Mouse (Mus musculus): ENCODE data around the gene Col6a6.
A peak's percentile ranks its signal among the peaks of the same experiment; 100 is the strongest.

Col6a6 gene

DNA sequence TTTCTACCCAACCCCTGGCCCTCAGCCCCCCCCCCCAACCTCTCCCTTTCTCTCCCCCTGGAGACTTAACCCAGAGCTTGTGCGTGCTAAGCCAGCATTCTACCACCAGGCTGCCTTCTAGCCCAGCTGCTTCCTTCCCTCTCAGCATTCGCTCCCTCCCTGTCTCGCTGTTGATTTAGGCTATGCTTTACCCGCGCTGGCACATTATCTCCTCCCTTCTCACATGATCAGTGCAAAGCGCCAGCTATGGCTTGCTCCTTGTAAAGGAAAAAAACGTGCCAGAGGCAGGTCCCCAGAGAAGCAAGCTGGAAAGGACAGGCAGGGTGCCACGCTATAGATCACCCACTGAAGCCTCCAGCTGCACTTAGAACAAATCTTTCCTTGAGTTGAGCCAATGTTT, 90.5 kb downstream of the Col6a6 start:
- DNase-seq (ENCODE audit: extremely low spot score) = no peak

DNA sequence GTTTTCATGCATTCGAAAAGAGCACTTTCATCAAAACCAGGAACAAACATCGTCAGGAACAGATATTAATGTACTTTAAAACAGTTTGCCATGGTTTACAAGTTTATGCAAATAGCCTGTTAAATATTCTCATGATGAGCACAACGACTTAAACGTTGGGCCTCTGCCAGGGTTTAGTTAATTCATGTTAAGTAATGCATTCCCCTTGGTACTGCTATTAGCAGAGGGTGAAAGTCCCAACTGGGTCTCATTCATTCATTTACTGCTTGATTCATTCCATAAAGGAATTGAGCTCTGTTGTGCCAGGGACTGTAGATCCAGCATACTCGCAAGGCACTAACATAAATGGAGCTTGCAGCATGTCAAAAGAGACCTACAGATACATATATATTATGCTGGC, 92.8 kb downstream of the Col6a6 start:
- no peak for DNase-seq (ENCODE audit: extremely low spot score)

DNA sequence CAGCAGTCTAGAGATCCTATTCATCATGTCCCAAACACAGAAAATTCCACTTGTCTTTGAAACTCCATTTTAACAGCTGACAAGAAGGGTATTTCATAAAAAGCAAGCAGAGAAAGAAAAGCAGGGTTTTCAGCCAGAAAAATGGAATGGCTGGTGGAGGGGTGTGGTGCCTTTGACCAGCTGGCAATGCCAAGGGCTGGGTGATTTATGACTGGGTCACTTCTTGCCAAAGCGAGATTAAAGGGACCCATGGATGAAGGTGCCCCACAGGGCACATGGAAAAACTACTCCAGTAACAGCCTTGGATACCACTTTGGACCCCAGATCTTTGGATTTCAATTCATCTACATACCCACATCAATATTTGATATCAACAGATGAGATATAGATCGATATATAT, 93.3 kb downstream of the Col6a6 start:
- DNase-seq (ENCODE audit: extremely low spot score) = no peak

DNA sequence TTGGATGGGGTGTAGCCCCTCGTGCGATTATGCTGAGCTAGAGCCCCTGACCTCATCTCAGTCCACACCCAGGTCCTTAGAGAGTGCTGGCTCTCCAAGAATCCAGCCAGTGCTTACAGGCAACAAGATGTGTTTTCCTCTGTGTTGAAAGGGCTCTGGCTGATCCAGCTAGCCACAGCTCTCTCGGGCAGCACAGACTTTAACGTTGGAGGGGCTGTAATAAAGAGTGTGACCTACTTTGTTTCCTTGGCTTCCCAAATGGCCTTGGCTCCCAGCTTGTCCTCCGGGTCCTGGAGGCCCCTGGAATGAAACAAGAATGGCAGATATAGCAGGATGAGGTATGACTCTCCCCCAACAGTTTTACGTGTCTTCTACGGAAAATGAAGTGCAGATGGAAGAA, 96.0 kb downstream of the Col6a6 start:
- no peak for DNase-seq (ENCODE audit: extremely low spot score)

DNA sequence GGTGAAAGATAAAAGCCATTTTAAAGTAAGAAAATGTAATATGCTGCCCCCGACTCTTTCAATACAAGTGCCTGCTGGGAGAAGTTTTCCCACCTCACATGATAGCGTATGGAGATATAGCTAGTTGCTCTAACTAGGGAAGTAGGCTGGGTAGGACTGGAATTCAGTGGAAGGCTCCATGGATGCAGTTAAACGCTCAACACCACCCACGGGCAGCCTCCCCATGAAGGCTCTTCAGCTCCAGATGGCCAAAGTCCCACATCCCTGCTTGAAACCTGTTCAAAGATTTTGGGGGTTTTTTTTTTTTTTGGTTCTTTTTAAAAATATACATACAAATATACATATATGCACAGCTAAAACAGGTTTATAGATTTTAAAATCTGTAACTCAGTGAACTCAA, 107.5 kb downstream of the Col6a6 start:
- no peak for DNase-seq (ENCODE audit: extremely low spot score)

DNA sequence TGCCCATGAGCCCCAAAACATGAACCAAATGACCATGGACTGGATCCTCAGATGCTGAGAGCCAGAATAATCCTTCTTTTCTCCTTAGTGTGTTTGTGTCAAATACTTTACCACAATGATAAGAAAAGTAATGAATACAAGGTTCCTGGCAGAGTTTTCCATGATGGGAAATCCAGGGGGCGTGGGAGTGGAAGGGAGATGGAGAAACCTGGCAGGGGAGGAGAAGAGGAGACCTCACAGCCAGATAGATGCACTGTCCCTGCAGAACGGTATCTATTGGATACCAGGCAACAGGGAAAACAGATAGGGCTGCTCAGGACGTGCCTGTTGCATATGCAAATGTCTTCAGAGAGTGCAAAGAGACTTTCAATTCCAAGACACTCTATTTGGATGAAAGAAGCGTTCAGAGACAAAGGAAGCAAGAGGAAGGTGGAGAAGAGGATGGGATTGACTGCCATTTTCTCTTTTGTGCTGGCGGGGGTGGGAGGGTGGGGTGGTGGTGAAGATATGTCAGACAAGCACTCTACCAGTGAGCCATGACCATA, 108.0 kb downstream of the Col6a6 start:
- no peak for DNase-seq (ENCODE audit: extremely low spot score)

DNA sequence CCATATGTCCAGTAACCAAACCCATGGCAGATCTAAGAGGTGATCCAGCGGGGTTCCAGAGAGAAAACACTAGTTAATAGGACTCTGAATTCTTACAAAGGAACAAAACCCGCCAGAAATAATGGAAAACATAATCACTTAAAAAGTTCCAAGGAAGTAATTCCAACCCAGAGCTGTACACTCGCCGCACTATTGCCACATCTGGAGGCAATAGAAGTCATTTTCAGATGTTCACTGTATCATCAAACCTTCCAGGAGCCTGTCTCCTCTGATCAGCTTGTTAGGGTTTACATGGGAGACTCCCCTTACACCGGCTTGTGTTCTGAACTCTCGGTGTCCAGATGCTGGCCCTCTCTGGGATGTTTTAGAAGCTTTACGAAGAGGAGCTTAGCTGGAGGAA, 108.6 kb downstream of the Col6a6 start:
- DNase-seq (ENCODE audit: extremely low spot score) = no peak

DNA sequence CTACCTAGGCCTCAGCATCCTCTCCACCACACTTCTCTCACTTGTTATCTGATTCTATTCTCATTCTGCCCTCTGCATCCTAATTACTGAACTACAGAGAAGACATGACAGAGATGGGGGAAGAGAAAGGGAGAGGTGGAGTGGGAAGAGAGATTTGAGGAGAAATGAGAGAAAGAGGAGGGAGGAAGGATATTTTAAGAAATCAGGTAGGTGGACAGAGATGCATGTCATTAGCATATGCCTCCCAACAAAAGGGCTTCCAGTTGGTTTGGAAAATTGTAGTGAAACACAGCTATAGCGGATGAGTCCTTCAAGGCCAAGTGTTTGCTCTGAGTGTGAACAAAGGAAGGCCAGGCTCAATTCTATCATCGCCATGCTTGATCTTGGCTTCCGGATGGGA, 115.9 kb downstream of the Col6a6 start:
- no peak for DNase-seq (ENCODE audit: extremely low spot score)

DNA sequence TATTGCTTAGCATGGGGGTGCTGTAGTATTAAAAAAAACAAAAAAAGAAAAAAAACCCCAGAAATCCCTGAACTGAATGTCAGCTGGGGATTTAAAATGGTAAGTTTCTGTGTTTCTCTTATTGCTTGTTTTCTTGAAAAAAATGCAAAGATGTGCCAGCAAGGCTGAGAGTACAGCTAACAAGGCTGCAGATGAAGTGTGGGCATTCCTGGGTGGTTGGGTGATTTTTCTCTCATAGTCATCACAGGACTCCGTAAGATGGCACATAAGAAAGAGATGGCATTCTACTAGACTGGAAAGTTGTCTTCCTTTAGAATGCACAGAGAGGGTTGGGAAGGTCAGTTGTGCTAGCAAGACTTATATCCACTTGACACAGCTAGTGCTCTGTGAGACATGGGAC, 122.9 kb downstream of the Col6a6 start:
- DNase-seq (ENCODE audit: extremely low spot score) = no peak

DNA sequence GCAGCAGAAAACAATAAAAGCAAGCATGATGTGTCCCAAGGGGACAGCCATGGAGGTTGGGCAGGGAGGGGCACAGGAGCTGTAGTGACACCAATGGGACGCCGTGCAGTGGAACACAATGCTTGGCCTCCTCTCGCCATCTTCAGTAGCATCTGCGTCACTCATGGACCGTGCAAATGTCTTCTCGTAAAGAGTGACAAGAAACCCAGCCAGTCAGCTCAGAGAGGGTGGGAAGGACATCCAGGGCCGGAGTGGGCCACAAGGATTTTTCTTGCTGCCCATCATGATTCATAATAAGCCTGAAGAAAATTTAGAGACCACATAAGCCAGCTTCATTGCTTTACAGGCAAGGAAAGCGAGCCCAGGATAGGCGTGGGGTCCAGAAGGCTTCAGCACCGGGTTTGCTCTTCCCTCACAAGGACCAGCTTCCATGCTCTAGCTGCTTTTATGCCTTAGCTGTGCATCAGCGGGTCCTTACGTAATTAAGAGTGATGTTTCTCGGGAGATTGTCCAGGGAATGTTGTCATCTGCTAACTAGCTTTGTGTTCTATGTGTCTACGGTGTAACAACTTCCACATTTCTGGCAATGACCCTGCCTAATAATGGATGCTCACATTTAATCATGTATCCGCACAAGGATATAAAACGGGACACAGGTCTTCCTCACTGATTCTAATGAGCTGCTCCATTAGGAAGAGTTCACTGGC, 123.6 kb downstream of the Col6a6 start:
- DNase-seq (ENCODE audit: extremely low spot score) = no peak

DNA sequence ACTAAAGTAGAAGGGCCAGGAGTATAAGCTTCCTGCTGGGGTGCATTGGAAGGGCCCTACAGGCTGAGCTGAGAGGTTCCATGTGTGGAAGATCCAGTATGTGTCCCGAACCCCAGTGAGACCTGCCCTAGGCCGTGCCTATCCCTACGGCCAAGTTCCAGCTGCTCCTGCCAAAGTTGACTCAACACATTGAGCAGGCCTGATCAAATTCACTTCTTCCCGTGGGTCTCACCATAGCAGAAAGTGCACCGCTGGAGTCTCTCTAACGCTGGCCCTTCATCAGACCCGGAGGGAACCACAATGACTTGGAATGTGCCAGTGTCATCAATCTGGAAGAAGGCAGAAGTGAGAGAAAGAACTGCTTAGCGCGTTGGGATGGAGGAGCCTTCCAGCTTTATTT, 126.0 kb downstream of the Col6a6 start:
- DNase-seq (ENCODE audit: extremely low spot score) = no peak

DNA sequence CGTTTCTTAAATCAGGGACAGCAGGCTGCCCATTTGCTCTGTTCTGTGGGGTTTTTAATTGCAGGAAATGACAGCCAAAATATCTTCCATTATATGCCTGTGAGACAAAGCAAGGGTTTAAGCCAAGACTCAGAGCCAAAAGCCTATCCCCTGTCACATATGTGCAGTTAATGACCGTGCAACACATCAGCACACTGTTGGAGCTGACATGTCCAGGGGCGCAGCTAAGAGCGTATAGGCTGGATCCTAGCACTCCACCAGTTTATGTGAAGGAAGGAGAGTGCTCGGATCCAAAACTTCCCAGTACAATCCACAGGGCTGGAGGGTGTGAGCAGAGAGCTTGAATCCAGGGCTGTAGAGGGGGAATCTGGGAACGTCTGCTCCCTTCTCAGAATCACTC, 127.3 kb downstream of the Col6a6 start:
- DNase-seq (ENCODE audit: extremely low spot score) = no peak

DNA sequence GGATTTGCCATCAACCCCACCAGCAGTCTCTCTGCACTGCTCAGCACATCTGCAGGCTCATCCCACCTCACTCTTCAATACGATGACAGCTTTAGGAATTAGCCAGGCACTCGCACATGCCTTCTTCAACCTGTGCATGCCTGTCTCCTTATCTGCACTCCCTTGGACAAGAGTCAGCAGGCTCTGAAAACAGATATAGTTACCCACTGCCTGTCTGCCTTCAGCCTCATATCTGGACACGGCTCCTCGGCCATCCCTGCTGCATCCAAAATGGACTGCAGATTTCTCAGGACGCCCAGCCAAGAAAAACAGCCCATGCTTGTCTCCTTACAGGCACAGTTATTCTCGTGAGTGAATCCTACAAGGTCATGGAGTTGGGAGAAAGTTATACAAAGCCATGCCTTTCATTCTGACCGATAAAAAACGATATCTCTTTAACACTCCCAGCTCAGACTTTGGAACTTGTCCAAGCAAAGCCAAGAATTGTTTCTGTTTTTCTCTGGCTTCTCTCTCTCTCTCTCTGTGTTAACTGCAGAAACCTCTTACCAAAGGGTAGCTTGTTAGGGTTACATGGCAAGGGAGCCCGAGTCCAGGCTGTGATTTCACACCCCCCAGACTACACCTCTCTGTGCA, 130.1 kb downstream of the Col6a6 start:
- no peak for DNase-seq (ENCODE audit: extremely low spot score)

DNA sequence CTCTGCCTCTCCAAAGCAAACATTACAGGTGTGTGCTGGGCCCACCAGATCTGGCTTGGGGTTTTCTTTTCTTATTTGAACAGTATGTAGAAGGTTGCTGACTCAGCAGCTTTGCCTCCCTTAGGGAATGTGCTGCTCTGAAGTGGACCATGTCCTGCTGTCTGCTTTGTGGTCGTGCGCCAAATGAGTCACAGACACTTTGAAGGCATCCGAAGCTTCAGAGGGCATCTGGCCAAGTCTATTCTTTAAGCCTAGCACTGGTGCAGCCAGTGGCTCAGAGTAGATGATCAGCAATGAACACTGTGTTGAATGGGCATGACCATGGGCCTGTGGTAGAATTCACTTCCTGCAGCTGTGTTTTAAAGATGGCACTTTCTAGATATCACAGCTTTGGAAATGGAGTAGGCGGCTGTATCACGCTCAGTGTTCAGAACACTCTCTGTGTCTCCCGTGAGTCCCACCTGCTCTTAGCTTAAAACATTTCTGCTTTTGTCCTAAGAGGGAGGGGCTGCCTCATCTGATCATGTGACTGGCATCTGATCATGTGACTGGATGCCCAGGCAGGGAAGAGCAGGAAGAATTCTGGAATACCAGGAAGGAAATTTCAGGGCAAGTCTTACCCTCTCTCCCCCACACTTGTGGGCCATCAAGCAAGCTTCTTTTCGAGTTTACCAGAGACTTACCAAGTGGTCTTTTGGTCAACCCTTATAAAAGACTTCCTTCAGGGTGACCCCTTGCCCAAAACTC, 131.0 kb downstream of the Col6a6 start:
- DNase-seq (ENCODE audit: extremely low spot score) = no peak

DNA sequence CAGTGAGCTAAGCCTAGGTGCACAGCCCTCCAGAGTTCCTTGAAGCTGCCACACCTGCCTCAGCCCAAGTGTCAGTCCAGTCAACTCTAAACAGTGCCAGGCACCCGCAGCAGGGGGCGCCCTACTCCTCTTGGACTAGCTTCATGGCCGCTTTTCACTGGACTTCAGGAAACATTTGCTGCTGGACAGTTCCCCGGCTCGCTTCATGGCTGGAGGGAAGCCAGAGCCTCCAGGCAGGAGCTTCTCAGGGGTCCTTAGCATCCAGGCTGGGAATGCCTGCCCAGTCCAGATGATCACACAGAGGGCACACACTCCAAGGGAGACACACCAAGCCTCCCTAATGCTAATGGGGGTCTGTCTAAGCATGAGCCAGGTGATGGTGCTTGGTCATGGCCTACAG, 134.1 kb downstream of the Col6a6 start:
- DNase-seq (ENCODE audit: extremely low spot score) = peak; percentile 83

DNA sequence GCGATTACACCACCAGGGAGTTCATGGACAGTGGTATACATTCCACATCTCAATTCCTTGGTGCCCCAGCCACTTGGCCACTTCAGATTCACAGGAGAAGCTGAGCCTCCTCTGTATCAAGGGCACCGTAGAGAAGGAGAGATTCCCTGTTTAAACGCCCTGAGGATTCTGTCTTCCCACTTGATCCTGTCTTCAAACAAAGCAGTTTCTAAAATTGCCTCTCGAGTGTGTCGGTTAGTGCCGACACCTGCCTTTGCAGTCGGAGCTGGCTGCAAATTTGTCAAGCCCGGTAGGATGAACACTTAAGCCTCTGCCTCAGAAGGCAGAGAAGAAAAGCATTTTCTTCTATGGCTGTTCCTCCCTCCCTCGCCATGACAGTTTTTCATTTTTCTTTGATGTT, 134.9 kb downstream of the Col6a6 start:
- DNase-seq (ENCODE audit: extremely low spot score) = no peak

DNA sequence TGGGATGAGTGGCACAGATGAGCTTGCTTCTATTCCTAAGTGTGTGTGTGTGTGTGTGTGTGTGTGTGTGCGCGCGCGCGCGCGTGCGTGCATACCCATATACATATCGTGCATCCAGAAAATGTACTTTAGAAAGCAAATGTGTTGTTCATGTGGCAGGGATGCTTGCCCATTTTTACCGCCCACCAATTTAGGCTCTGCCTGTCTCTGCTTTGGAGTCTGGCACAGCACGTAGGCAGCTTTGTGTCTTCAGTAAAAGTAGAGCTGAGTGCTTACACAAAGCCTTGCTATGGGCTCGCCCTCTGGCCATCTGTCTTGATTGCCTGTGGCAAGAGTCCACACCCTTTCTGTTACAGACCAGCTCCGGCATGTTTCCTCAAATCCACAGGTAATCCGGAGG, 135.5 kb downstream of the Col6a6 start:
- DNase-seq (ENCODE audit: extremely low spot score) = no peak

DNA sequence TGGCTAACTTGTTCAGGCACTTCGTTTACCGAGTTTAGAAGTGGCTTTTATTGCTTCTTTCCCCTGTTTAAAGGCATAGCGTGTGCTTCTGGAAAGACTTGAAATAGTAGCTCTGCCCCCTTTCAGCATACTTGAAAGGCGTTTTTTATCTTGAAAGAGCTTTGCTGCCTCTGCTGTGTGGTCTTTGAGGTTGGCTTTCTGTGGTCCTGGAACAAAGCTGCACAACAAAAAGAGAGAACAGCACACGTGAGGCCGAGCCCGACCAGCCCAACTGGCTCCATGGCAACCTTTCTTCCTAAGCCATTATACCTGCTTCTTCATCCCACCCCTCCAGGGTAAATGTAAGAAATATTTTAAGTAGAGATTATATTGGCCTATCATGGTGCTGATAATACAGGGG, 138.5 kb downstream of the Col6a6 start:
- no peak for DNase-seq (ENCODE audit: extremely low spot score)

DNA sequence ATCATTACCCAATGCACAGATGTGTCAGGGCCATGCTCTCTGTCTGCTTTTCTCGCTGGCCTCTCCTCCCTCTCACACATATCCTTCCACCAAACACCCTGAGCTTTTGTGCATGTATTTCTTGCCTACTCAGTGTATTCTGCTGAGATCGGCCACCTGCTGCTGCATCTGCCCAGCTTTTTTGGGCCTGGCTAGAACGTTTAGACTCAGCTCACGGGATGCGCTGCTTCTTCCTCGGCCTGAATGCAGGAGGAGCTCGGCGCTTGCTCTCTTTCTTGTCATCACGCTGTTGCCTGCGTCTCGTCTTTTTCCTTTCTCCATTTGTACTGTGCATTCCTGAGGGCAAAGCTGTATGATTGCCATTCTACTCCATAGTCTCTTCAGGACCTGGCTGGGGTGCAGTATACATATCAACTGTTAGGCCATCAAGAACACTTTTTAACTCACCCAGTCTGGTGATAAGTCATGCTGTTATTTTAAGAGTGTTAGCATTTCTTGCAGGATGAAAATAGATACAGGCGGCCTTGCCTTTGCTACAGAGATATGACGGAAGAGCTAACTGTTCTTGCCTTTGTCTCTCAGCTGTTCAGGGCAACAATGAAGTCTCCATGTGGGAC, 143.3 kb downstream of the Col6a6 start:
- DNase-seq (ENCODE audit: extremely low spot score) = no peak

DNA sequence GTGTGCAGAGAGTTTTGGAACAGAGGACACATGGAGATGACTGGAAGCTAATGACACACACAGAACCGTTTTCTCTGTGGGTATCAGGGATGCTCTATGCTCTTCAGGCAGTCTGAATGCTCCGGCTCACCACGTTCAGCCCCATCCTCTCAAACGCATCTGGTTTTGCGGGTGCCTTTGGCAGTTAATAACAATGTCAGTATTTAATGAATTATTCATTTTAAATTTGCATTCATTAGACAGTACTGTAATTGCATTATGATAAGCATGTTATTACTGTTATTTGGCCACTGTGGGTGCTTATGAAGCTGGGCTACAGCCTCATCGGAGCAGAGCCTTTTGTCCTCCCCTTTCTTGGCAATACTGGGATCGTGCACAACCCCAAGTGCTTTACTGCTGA, 146.6 kb downstream of the Col6a6 start:
- DNase-seq (ENCODE audit: extremely low spot score) = no peak

DNA sequence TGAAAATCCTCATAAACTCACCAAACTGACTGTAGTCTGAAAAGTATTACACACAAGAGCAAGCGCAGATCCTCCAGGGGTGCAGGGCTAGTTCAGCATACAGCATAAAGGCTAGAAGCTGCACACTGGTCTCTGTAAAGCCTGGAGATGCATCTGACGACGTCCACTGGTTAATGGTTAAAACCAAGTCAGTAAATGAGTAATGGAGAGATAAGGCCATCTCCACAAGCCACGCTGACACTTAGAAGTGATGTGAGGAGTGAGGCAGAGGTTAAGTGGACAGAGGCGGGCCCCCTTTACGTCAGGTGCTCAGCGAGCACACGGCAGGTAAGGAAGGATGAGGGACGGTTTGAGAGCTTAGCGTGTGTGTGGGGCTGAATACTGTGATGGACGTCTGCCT, 152.0 kb downstream of the Col6a6 start:
- DNase-seq (ENCODE audit: extremely low spot score) = no peak

DNA sequence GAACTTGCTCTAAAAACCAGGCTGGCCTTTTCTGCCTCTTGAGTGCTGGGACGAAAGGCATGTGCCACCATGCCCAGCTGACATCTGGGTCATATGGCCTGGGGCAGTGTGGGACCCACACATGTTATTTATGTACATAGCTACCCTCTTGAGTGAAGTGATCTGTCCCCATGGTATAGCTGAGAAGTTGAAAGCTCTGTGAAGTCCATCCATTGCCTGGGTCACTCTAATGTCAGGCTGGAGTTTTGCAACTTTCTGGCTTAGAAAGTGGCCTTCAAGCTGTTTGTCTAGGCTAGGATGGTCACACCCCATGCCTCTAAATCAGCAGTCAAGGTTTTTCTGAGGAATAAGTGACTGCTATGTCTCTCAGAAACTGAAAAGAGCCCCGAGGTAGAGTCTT, 155.9 kb downstream of the Col6a6 start:
- no peak for DNase-seq (ENCODE audit: extremely low spot score)

DNA sequence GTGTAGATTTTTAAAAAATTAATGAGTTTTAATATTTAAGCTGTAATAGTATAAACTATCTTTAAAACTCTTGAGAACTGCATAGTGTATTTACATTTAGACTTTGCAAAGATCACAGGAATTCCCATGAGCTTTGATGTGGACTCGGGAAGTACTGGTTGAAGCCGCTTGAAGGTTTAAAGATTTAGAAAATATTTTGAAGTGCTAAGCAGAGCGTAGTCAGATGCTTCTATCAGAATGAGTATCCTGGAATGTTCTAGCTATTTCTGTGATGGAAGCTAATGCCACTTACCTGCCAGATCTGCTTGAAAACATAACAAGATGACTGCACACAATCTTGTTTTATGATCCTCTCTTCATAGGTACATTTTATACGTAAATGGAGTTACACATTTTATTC, 157.0 kb downstream of the Col6a6 start:
- no peak for DNase-seq (ENCODE audit: extremely low spot score)

All from embryo, embryonic 9.5 days (tissue).